Mouse (Mus musculus) hindbrain, postnatal 0 days (tissue): Measurements from ENCODE around the gene March8. TPM values are rescaled to one million over a fixed set of nuclear protein-coding genes. Genes with fewer than 3 reads are reported as not detected.

Experiments
- ATAC-seq: fragments of 200-750 bp; cut with Nextera tagmentation; 2 replicates; pipeline ENCODE4 v1.8.0; 2017; ENCODE audit warnings: mild to moderate bottlenecking, moderate TSS enrichment, moderate library complexity
- DNase-seq: peaks from one replicate; pipeline ENCODE4 v3.0.0-alpha.2; 2015; ENCODE audit warnings: low spot score
- H3K27ac ChIP-seq: fragments of 300-500 bp; sonication (generic); 2 replicates; pipeline ENCODE4 v1.5.1; 2014; ENCODE audit warnings: mild to moderate bottlenecking
- H3K27me3 ChIP-seq: fragments of 300-500 bp; sonication (generic); 2 replicates; pipeline ENCODE4 v1.6.1; 2014; ENCODE audit warnings: low read length, mixed read lengths; ENCODE audit not compliant: insufficient read depth
- H3K36me3 ChIP-seq: fragments of 300-500 bp; sonication (generic); 2 replicates; pipeline ENCODE4 v1.6.1; 2014; ENCODE audit warnings: low read length, mixed read lengths; ENCODE audit not compliant: insufficient read depth
- H3K4me1 ChIP-seq: fragments of 300-500 bp; sonication (generic); 2 replicates; pipeline ENCODE4 v1.6.1; 2014; ENCODE audit warnings: antibody characterized with exemption, low read length, mixed read lengths; ENCODE audit not compliant: insufficient read depth
- H3K4me2 ChIP-seq: fragments of 300-500 bp; sonication (generic); 2 replicates; pipeline ENCODE4 v1.6.1; 2014; ENCODE audit warnings: low read depth, mild to moderate bottlenecking, low read length, moderate library complexity, mixed read lengths
- H3K4me3 ChIP-seq: fragments of 300-500 bp; sonication (generic); 2 replicates; pipeline ENCODE4 v1.5.1; 2014; ENCODE audit warnings: low read length
- H3K9ac ChIP-seq: fragments of 300-500 bp; sonication (generic); replicated peaks from 2 replicates; pipeline ENCODE4 v1.6.1; 2014; ENCODE audit warnings: mild to moderate bottlenecking, low read length, moderate library complexity, mixed read lengths
- H3K9me3 ChIP-seq: fragments of 300-500 bp; sonication (generic); 2 replicates; pipeline ENCODE4 v1.6.1; 2016; ENCODE audit warnings: low read length, mixed read lengths
- CTCF ChIP-seq: IDR thresholded peaks from 2 replicates; pipeline ENCODE4 v1.5.1; 2016; ENCODE audit warnings: antibody characterized with exemption, control low read depth, low read depth
- WGBS: fragments of 180-500 bp; shearing (Covaris S2); extraction: QIAGEN DNeasy Blood & Tissue Kit; methylation state at CpG from one replicate; pipeline ENCODE4 v1.1.7; 2014; 5-methylcytosine and 5-hydroxymethylcytosine counted together
- polyA plus RNA-seq: library from polyadenylated mRNA; unstranded; fragments of >200 nt; fragmentation: Nextera tagmentation; extraction: Ambion mirVana; gene quantifications from 2 replicates; pipeline ENCODE4 v1.2.1, GENCODE M21; 2015
- total RNA-seq: library from RNA; depleted of rRNA; stranded (reverse); fragments of >200 nt; gene quantifications from 2 replicates; pipeline ENCODE4 v1.2.3, GENCODE M21; 2014

March8 gene
- total and polyA plus RNA-seq, 2 experiments from 2014 or later: 38.8 to 118 TPM

GRCm38 (mm10) chr6:116394916-116395648 is 57.3 kb downstream of the March8 start:
- no peaks in the 10 kb centered on the region for H3K36me3 ChIP-seq
- no peak overlapping the region for H3K27ac ChIP-seq
- DNase-seq (no peak), ATAC-seq (no peak)
- no peak overlapping the region for H3K4me3 ChIP-seq
- no peak for TF ChIP-seq CTCF
- no peak overlapping the region for H3K9ac ChIP-seq
- H3K4me1 ChIP-seq: peaks cover 6% of the 10 kb centered on the region; the same call in 1 of the 2 replicates
- H3K9me3 ChIP-seq: no peaks in the 10 kb centered on the region
- WGBS: 73% methylated on average over 2 of the region's 2 CpGs
- H3K27me3 ChIP-seq: no peaks in the 10 kb centered on the region
- H3K4me2 ChIP-seq: no peak overlapping the region

GRCm38 (mm10) chr6:116397621-116398020 is 59.8 kb downstream of the March8 start:
- H3K9ac ChIP-seq: no peak overlapping the region
- H3K4me1 ChIP-seq: peaks cover 6% of the 10 kb centered on the region; the same call in 1 of the 2 replicates
- ATAC-seq (0 out of 2 replicates have a peak, but pooled peaks have one; percentile 29), DNase-seq (peak; percentile 25)
- peak overlapping the region; percentile 41; the same call in 1 of the 2 replicates for H3K27ac ChIP-seq
- TF ChIP-seq CTCF: no peak
- H3K4me2 ChIP-seq: no peak overlapping the region
- no peak overlapping the region for H3K4me3 ChIP-seq
- WGBS: 16% methylated on average over 6 of the region's 6 CpGs
- 0 out of 2 replicates have a peak, but pooled peaks cover 7% of the 10 kb centered on the region for H3K36me3 ChIP-seq
- no peaks in the 10 kb centered on the region for H3K9me3 ChIP-seq
- H3K27me3 ChIP-seq: no peaks in the 10 kb centered on the region

- 24% methylated on average over 2 of the region's 2 CpGs for WGBS
- no peak for ATAC-seq
- Histone ChIP-seq H3K4me3 (no peak overlapping the region), H3K27me3 (no peaks in the 10 kb centered on the region), H3K4me2 (no peak overlapping the region), H3K27ac (peak overlapping the region; percentile 41; the same call in 1 of the 2 replicates), H3K9ac (no peak overlapping the region), H3K4me1 (peaks cover 6% of the 10 kb centered on the region; the same call in 1 of the 2 replicates), H3K9me3 (no peaks in the 10 kb centered on the region), H3K36me3 (0 out of 2 replicates have a peak, but pooled peaks cover 7% of the 10 kb centered on the region)
- no peak for TF ChIP-seq CTCF
- DNase-seq: no peak
Measured at GRCm38 (mm10) chr6:116398136-116398535, 60.3 kb downstream of the March8 start.

- peak overlapping the region; percentile 23; the same call in 1 of the 2 replicates for H3K27ac ChIP-seq
- H3K9me3 ChIP-seq: no peaks in the 10 kb centered on the region
- no peak overlapping the region for H3K4me3 ChIP-seq
- 74% methylated on average over 12 of the region's 12 CpGs for WGBS
- H3K9ac ChIP-seq: no peak overlapping the region
- TF ChIP-seq CTCF: no peak
- H3K4me1 ChIP-seq: peaks cover 2% of the 10 kb centered on the region
- H3K27me3 ChIP-seq: no peaks in the 10 kb centered on the region
- ATAC-seq (no peak), DNase-seq (peak; percentile 51)
- H3K36me3 ChIP-seq: 0 out of 2 replicates have a peak, but pooled peaks cover 7% of the 10 kb centered on the region
- H3K4me2 ChIP-seq: no peak overlapping the region
Measured at GRCm38 (mm10) chr6:116401746-116402423, 64.1 kb downstream of the March8 start.

- 91% methylated on average over 3 of the region's 3 CpGs for WGBS
- ATAC-seq: no peak
- Histone ChIP-seq H3K4me1 (no peaks in the 10 kb centered on the region; the same call in 1 of the 2 replicates), H3K36me3 (0 out of 2 replicates have a peak, but pooled peaks cover 7% of the 10 kb centered on the region), H3K9ac (no peak overlapping the region), H3K4me2 (no peak overlapping the region), H3K27me3 (no peaks in the 10 kb centered on the region), H3K9me3 (no peaks in the 10 kb centered on the region), H3K4me3 (no peak overlapping the region), H3K27ac (no peak overlapping the region)
- TF ChIP-seq CTCF: no peak
- no peak for DNase-seq
Measured at GRCm38 (mm10) chr6:116402426-116402825, 64.6 kb downstream of the March8 start.

- Histone ChIP-seq H3K4me2 (no peak overlapping the region), H3K36me3 (0 out of 2 replicates have a peak, but pooled peaks cover 12% of the 10 kb centered on the region), H3K9me3 (no peaks in the 10 kb centered on the region), H3K27ac (peak overlapping the region; percentile 51; the same call in 1 of the 2 replicates), H3K4me1 (no peaks in the 10 kb centered on the region; the same call in 1 of the 2 replicates), H3K4me3 (no peak overlapping the region), H3K9ac (no peak overlapping the region), H3K27me3 (no peaks in the 10 kb centered on the region)
- 15% methylated on average over 9 of the region's 9 CpGs for WGBS
- ATAC-seq: peak; percentile 86
- peak; percentile 57 for DNase-seq
- TF ChIP-seq CTCF: no peak
Measured at GRCm38 (mm10) chr6:116405243-116405642, 67.4 kb downstream of the March8 start.
